Mouse (Mus musculus) effector memory CD4-positive, alpha-beta T cell, adult 5 months (primary cell): ENCODE results near the gene 2010111I01Rik. TPM values are rescaled to one million over a fixed set of nuclear protein-coding genes. Genes with fewer than 3 reads are reported as not detected.

Experiments
- polyA plus RNA-seq: library from polyadenylated mRNA; unstranded; fragments of 100-300 nt; shearing (Covaris generic); gene quantifications from one replicate; pipeline ENCODE4 v1.2.1, GENCODE M21; 2017

The 2010111I01Rik gene
- 93.1 TPM for polyA plus RNA-seq

GRCm38 (mm10) chr13:62964640-62965311 is at the start of gene 2010111I01Rik:
2010111I01Rik (plus strand) TSS chr13:62964893.

Other genes starting within 250 kb of the 2010111I01Rik start
- 7.5 TPM for gene Platr25, start 204.2 kb upstream of the 2010111I01Rik start, polyA plus RNA-seq
- 0.79 TPM for gene Gm5141, start 179.1 kb upstream of the 2010111I01Rik start, polyA plus RNA-seq
- not detected for gene Fbp2, start 106.5 kb upstream of the 2010111I01Rik start, polyA plus RNA-seq
- not detected for gene Fbp1, start 76.6 kb upstream of the 2010111I01Rik start, polyA plus RNA-seq